Mouse (Mus musculus): ENCODE measurements around the gene Tfam. TPM values are rescaled to one million over a fixed set of nuclear protein-coding genes. Genes with fewer than 3 reads are reported as not detected.

Gene Tfam
- total RNA-seq, 1 experiment from 2014 or later: 177 TPM

DNA sequence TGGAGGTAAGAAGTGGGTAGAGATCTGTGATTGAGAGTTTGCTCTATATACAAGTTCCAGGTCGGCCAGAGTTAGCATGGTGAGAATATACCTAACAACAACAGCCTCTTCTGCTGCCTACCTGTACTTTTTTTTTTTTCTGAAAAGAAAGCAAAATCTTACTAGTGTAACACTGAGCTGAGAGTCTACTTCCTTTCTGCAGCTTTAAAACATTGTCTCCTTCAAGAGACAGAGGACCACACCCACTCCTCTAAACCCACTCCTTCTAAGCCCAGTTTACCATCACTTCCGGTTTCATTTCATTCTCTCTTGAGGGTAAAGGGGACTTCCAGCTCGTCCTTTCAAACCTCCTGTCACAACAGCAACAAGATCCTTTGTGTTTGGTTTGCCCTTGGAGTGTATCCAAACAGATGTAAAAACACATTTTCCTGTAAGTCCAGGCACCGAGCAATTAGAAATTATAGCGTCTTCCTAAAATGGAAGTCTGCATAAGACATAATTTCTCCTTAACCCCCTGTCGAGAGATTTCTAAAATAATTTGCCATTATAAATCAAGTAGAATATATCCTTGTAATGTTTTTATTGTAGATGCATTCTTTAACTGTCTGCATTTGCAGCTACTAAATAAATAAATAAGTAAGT, 1.5 kb upstream of the Tfam start:
- peak; percentile 19 to 24; a peak in 1 of 4 replicates for ATAC-seq (replicated peaks in 1 of 2; ENCODE audit: insufficient read depth in 1 of 2, low FRiP score in 2 of 2, low TSS enrichment in 1 of 2, low read depth in 1 of 2, poor library complexity in 2 of 2, severe bottlenecking in 2 of 2)

- peak; percentile 95 for ATAC-seq (replicated peaks in 1 of 2; ENCODE audit: insufficient read depth in 1 of 2, low FRiP score in 2 of 2, low TSS enrichment in 1 of 2, low read depth in 1 of 2, poor library complexity in 2 of 2, severe bottlenecking in 2 of 2)
Observed at GRCm38 (mm10) chr10:71237516-71238239, 402 bp downstream of the Tfam start.

DNA sequence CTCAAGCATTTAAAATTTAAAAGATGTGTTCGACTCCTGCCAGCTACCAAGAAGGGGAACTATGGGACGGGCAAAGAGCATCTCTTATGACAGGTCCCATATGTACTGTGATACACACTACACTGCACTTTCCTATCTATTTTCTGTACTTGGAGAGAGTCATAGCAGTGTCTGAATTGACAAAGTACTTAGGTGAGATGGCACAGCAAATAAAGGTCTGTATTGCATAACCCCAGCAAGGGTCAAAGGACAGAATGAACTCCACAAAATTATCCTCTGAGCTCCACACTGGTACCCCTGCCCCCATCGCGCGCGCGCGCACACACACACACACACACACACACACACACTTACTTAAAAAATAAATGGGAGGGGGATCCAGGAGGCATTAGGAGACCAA, 4.0 kb downstream of the Tfam start:
- ATAC-seq (replicated peaks in 1 of 2; ENCODE audit: insufficient read depth in 1 of 2, low FRiP score in 2 of 2, low TSS enrichment in 1 of 2, low read depth in 1 of 2, poor library complexity in 2 of 2, severe bottlenecking in 2 of 2): no peak

- peak; percentile 77 to 78 for ATAC-seq (replicated peaks in 1 of 2; ENCODE audit: insufficient read depth in 1 of 2, low FRiP score in 2 of 2, low TSS enrichment in 1 of 2, low read depth in 1 of 2, poor library complexity in 2 of 2, severe bottlenecking in 2 of 2)
Observed at GRCm38 (mm10) chr10:71225894-71226293, 12.2 kb downstream of the Tfam start.

DNA sequence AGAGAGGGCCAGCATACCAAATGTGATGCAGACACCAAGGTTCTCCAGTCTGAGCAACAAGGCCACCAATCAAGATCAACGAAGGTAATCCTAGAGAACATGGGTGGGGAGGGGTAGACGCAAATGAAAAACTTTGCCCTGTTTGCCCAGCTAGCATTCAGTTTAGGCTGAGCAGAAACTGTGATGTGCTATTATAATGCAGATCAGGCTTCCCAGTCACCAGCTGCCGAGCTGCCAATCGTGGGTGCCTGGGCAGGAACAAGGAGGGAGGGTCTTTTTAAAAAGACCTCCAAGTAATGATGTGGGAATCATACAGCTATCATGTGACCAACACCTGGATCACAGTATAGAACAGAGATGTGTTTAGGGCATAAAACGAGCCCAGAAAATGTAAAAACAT, 15.0 kb downstream of the Tfam start:
- no peak for ATAC-seq (replicated peaks in 1 of 2; ENCODE audit: insufficient read depth in 1 of 2, low FRiP score in 2 of 2, low TSS enrichment in 1 of 2, low read depth in 1 of 2, poor library complexity in 2 of 2, severe bottlenecking in 2 of 2)

DNA sequence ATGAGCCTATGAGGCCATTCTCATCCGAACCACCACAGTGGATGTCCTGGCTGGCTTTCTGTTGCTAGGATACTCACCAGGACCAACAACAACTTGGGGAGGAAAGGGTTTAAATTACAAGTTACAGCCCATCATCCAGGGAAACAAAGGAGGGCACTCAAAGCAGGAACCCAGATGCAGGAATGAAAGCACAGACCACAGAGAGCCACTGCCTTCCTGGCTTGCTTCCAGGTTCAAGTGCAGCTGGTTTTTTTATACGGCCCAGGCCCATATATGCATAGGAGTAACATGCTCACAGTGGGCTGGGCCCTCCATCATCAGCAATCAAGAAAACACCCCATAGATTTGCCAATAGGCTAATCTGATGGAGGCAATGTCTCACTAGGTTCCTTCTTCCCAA, 15.4 kb downstream of the Tfam start:
- no peak for ATAC-seq (replicated peaks in 1 of 2; ENCODE audit: insufficient read depth in 1 of 2, low FRiP score in 2 of 2, low TSS enrichment in 1 of 2, low read depth in 1 of 2, poor library complexity in 2 of 2, severe bottlenecking in 2 of 2)

GRCm38 (mm10) chr10:71218228-71218892, 19.7 kb downstream of the Tfam start:
- ATAC-seq (replicated peaks in 1 of 2; ENCODE audit: insufficient read depth in 1 of 2, low FRiP score in 2 of 2, low TSS enrichment in 1 of 2, low read depth in 1 of 2, poor library complexity in 2 of 2, severe bottlenecking in 2 of 2): peak; percentile 83 to 87

DNA sequence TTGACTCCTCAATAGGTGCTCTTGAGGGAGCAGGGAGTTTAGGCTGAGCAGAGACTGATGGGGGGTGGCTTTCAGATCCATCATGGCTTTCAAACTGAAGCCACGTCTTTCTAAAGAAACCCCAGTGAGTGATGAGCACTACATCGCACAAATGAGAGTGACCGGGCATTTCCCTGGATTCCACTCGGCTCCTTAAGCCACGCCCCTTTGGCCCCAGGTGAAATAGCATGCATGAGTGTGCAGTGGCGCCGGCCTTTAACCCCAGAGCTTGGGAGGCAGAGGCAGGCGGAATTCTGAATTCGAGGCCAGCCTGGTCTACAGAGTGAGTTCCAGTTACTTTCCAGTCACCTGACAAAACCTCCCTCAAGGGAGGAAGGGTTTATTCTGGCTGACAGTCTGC, 22.1 kb downstream of the Tfam start:
- no peak for ATAC-seq (replicated peaks in 1 of 2; ENCODE audit: insufficient read depth in 1 of 2, low FRiP score in 2 of 2, low TSS enrichment in 1 of 2, low read depth in 1 of 2, poor library complexity in 2 of 2, severe bottlenecking in 2 of 2)

DNA sequence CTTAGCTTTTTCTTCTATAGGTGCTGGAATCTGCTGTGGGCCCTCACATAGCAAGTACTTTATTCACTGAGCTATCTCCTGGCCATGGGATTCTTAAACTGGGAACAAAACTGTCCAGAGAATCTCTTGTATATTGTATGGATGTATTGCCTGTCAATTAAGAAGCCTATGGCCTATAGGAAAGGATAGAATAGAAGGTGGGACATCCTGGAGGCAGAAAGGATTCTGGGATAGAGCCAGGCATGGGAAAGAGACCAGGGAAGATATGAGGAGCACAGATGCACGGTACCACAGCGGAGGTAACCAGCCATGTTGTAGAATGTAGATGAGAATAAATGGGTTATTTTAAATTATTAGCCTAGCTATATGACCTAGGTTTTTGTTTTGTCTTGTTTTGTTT, 36.6 kb downstream of the Tfam start:
- no peak for ATAC-seq (replicated peaks in 1 of 2; ENCODE audit: insufficient read depth in 1 of 2, low FRiP score in 2 of 2, low TSS enrichment in 1 of 2, low read depth in 1 of 2, poor library complexity in 2 of 2, severe bottlenecking in 2 of 2)

DNA sequence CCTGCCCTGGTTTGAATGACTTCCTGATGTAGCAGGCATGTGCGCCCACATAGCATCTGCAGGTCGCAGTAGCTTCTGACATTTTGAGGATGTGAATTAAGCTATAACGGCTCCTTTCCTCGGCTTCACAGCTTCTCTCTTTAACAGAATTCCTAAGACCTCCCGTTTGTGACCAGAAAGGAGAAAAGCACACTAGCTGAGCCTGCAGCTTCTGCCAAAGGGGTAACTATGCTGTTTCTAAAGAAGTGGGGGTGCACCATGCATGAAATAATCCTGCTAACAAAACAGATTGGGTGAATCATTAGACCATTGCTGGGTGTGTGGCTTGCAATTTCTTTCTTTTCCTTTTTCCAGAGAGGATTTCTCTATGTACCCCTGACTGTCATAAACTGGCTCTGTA, 37.1 kb downstream of the Tfam start:
- ATAC-seq (replicated peaks in 1 of 2; ENCODE audit: insufficient read depth in 1 of 2, low FRiP score in 2 of 2, low TSS enrichment in 1 of 2, low read depth in 1 of 2, poor library complexity in 2 of 2, severe bottlenecking in 2 of 2): no peak

GRCm38 (mm10) chr10:71198676-71199075, 39.4 kb downstream of the Tfam start:
- ATAC-seq (replicated peaks in 1 of 2; ENCODE audit: insufficient read depth in 1 of 2, low FRiP score in 2 of 2, low TSS enrichment in 1 of 2, low read depth in 1 of 2, poor library complexity in 2 of 2, severe bottlenecking in 2 of 2): no peak

DNA sequence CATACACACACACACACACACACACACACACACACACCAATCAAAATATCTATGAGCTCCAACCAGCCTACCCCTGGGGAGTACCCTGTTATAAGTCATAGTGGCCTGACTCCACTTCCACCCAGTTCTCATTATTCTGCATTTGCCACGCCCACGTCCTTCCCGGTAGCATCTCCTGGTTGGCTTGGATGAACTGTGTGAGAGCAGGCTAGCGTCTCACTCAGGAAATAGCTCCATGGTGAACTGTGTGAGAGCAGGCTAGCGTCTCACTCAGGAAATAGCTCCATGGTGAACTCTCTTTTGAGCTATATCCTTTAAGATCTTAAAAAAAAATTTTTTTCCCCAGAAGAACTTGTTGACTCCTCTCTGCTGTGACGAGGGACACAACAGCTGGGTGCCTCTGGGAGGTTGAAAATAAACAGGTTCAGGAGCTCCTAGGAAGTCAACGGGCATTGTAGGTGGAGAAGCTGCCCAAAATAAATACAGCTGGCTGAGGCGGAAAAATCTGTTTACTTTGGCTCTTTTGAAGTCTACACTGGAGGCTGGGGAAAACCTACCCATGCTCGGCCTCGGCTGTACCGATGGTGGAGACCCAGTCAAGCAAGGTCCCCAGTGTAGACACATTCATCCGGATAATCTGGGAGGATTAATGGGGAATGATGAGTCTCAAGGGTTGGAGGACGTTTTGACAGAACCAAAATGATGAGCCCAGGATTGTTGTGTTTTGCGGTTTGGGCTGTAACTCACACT, 40.9 kb downstream of the Tfam start:
- ATAC-seq (replicated peaks in 1 of 2; ENCODE audit: insufficient read depth in 1 of 2, low FRiP score in 2 of 2, low TSS enrichment in 1 of 2, low read depth in 1 of 2, poor library complexity in 2 of 2, severe bottlenecking in 2 of 2): no peak

DNA sequence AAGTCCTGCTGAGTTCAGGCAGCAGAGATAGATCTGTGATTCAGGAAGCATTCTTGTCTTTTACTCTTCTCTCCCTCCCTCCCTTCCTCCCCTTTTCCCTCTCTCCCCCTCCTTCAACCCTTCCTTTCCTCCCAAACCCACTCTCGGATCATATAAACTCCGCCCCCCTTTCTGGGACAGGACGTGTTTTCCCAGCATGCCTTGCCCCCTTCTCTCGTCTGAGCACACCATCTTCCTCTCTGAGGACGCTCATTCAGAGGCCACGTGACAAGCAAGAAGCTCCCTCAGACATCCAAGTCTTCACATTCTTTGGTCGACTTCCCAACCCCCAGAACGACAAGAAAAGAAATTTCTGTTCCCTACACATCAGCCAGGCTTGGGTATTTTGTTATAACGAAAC, 42.6 kb downstream of the Tfam start:
- no peak for ATAC-seq (replicated peaks in 1 of 2; ENCODE audit: insufficient read depth in 1 of 2, low FRiP score in 2 of 2, low TSS enrichment in 1 of 2, low read depth in 1 of 2, poor library complexity in 2 of 2, severe bottlenecking in 2 of 2)

DNA sequence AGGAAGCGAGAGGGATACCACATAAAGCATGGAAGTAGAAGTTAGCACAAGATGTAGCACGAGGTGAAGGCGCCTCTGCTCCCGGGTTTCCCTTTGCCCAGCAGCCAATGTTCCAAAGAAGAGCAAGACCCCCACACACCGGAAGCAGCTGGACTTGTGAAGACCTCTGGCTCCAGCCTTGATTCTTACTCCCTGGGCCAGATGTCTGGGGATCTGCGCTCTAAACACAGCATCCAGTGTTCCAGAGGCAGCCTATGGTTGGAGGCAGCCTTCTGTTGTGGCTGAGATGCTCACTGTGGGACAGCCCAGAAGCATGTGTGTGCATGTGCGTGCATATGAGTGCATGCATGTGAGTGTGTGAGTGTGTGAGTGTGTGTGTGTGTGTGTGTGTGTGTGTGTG, 43.4 kb downstream of the Tfam start:
- ATAC-seq (replicated peaks in 1 of 2; ENCODE audit: insufficient read depth in 1 of 2, low FRiP score in 2 of 2, low TSS enrichment in 1 of 2, low read depth in 1 of 2, poor library complexity in 2 of 2, severe bottlenecking in 2 of 2): no peak

DNA sequence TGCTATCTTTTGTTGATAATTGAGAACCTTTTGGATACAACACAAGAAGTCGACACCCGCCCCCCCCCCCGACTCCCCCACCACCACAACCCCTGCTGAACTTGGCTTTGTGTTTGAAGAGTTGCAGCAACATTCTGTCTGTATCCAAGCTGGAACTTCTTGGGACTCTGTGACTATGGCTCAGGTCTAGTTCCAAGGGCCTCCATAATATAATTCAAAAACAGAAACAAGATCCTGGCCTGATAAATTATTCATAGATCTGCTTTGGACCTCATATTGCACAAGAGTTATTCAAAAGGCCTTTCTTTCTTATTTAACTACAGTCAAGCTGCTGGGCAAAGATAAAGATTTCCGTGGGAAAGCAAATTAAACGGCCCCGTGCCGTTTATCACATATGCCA, 44.8 kb downstream of the Tfam start:
- no peak for ATAC-seq (replicated peaks in 1 of 2; ENCODE audit: insufficient read depth in 1 of 2, low FRiP score in 2 of 2, low TSS enrichment in 1 of 2, low read depth in 1 of 2, poor library complexity in 2 of 2, severe bottlenecking in 2 of 2)

DNA sequence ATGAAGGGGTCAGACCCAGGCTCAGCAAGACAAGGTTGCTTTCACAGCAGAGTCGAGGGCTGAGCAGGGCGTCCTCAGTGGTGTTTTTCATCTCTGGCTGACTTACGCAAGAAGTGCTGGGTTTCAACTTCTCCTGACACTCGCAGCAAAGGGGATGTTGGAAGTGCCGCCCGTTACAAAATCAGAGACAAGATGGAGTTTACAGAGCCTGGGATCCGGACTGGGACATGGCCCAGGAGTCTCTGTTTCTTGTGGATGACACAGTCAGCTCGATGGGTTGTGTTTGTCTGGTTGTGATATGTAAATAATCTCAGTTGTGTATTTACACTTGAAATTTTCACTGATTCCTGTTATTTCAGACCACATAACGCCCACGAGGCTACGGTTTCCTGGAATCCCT, 45.2 kb downstream of the Tfam start:
- ATAC-seq (replicated peaks in 1 of 2; ENCODE audit: insufficient read depth in 1 of 2, low FRiP score in 2 of 2, low TSS enrichment in 1 of 2, low read depth in 1 of 2, poor library complexity in 2 of 2, severe bottlenecking in 2 of 2): no peak

GRCm38 (mm10) chr10:71188681-71189080, 49.4 kb downstream of the Tfam start:
- no peak for ATAC-seq (replicated peaks in 1 of 2; ENCODE audit: insufficient read depth in 1 of 2, low FRiP score in 2 of 2, low TSS enrichment in 1 of 2, low read depth in 1 of 2, poor library complexity in 2 of 2, severe bottlenecking in 2 of 2)

DNA sequence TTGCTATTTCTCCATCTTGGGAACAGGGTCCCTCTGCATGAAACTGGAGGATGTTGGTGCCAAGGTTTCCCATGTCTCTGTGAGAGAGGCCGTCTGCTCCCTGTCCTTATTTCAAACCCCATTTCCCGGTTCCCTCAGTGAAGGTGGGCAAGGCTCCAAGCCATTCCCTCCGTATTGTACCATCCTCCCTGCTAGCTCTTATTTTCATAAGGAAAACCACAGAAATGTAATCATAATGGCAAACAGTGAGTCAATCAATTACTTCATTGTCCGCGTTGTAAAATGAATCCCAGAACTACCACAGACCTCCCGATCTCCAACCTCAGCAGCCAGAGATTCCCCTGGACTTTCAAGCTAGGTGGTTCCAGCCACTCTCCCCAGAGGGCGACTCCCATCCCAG, 53.0 kb downstream of the Tfam start:
- no peak for ATAC-seq (replicated peaks in 1 of 2; ENCODE audit: insufficient read depth in 1 of 2, low FRiP score in 2 of 2, low TSS enrichment in 1 of 2, low read depth in 1 of 2, poor library complexity in 2 of 2, severe bottlenecking in 2 of 2)

Data from hematopoietic stem cell, adult 5-6 weeks (primary cell).